ENCODE assay signal across 12 mouse cellular contexts in genomic region chr2:93289161-93289560, GRCm38 (mm10). TPM values are rescaled to one million over a fixed set of nuclear protein-coding genes. Genes with fewer than 3 reads are reported as not detected.
DNase-seq lines count a peak whose midpoint lies in the region; ATAC-seq and TF ChIP-seq lines count a peak whose summit lies in the region.
"Had no signal": no experiment of that assay in that cellular context is flagged by ENCODE, and none has a peak within 500 bp of the region (broad histone marks: within the 10 kb centered on the region; RNA-seq: fewer than 3 reads in every experiment).

No protein-coding gene starts in this region.

- TF ChIP-seq POLR2A in lung, adult 2 months (IDR thresholded peaks at IDR 0.05; ENCODE audit: borderline replicate concordance, extremely low read depth, low read depth, low read length): no peak

- peaks cover 55% of the 10 kb centered on the region for H3K4me1 ChIP-seq in forebrain, embryonic 11.5 days (replicated peaks; ENCODE audit: control insufficient read depth, insufficient read depth, low read length)
- H3K4me1 ChIP-seq in forebrain, embryonic 16.5 days (replicated peaks; ENCODE audit: control insufficient read depth, insufficient read depth, low read length): peaks cover 51% of the 10 kb centered on the region
- 0 out of 2 replicates have a peak, but pooled peaks cover 4% of the 10 kb centered on the region for H3K4me1 ChIP-seq in lung, adult 2 months (ENCODE audit: control insufficient read depth, insufficient read depth, low read length)
- H3K4me1 ChIP-seq in kidney, embryonic 14.5 days (ENCODE audit: control insufficient read depth, insufficient read depth, low read length): peaks cover 59% of the 10 kb centered on the region
- peaks cover 74% of the 10 kb centered on the region for H3K4me1 ChIP-seq in midbrain, embryonic 15.5 days

- no peak overlapping the region for H3K9ac ChIP-seq in forebrain, embryonic 11.5 days (ENCODE audit: low read length)
- H3K9ac ChIP-seq in forebrain, embryonic 16.5 days (replicated peaks; ENCODE audit: low read depth, low read length): no peak overlapping the region
- no peak overlapping the region for H3K9ac ChIP-seq in kidney, embryonic 14.5 days (ENCODE audit: low read depth, low read length)
- H3K9ac ChIP-seq in midbrain, embryonic 15.5 days: no peak overlapping the region
- H3K9ac ChIP-seq: liver, embryonic 13.5 days had no signal

- H3K27me3 ChIP-seq in forebrain, embryonic 11.5 days (ENCODE audit: control insufficient read depth, insufficient read depth, low read length): no peaks in the 10 kb centered on the region
- no peaks in the 10 kb centered on the region for H3K27me3 ChIP-seq in forebrain, embryonic 16.5 days (replicated peaks; ENCODE audit: control insufficient read depth, insufficient read depth, low read length)
- H3K27me3 ChIP-seq in kidney, embryonic 14.5 days (ENCODE audit: control insufficient read depth, insufficient read depth, low read length): no peaks in the 10 kb centered on the region
- no peaks in the 10 kb centered on the region for H3K27me3 ChIP-seq in midbrain, embryonic 15.5 days (replicated peaks)
- H3K27me3 ChIP-seq: liver, embryonic 13.5 days had no signal

- H3K4me3 ChIP-seq in forebrain, embryonic 11.5 days (ENCODE audit: low read depth, low read length): no peak overlapping the region
- no peak overlapping the region for H3K4me3 ChIP-seq in forebrain, embryonic 16.5 days (replicated peaks; ENCODE audit: low read length)
- no peak overlapping the region for H3K4me3 ChIP-seq in lung, adult 2 months (replicated peaks; ENCODE audit: extremely low read depth, low read depth, low read length)
- no peak overlapping the region for H3K4me3 ChIP-seq in kidney, embryonic 14.5 days (ENCODE audit: low read length)
- H3K4me3 ChIP-seq in midbrain, embryonic 15.5 days: no peak overlapping the region
- H3K4me3 ChIP-seq: liver, embryonic 13.5 days had no signal

- no peak for TF ChIP-seq CTCF in lung, adult 2 months (IDR thresholded peaks at IDR 0.05; ENCODE audit: insufficient read depth, low read length)

- H3K27ac ChIP-seq in forebrain, embryonic 11.5 days (ENCODE audit: low read depth, low read length): 0 out of 2 replicates have a peak overlapping the region, but pooled peaks have one; percentile 18
- no peak overlapping the region for H3K27ac ChIP-seq in forebrain, embryonic 16.5 days (ENCODE audit: low read length)
- 0 out of 2 replicates have a peak overlapping the region, but pooled peaks have one; percentile 14 for H3K27ac ChIP-seq in kidney, embryonic 14.5 days (ENCODE audit: low read depth, low read length)
- peak overlapping the region; percentile 92; the same call in 1 of the 2 replicates for H3K27ac ChIP-seq in midbrain, embryonic 15.5 days
- H3K27ac ChIP-seq: liver, embryonic 13.5 days had no signal

- ATAC-seq in forebrain, embryonic 11.5 days (replicated peaks; ENCODE audit: low FRiP score): no peak
- ATAC-seq in forebrain, embryonic 16.5 days: no peak
- no peak for ATAC-seq in kidney, embryonic 14.5 days (ENCODE audit: low FRiP score, low TSS enrichment)
- ATAC-seq in midbrain, embryonic 15.5 days (replicated peaks): no peak
- no peak for ATAC-seq in megakaryocyte, adult 5-6 weeks (ENCODE audit: poor library complexity, severe bottlenecking)

- peaks cover 4% of the 10 kb centered on the region; the same call in 1 of the 2 replicates for H3K36me3 ChIP-seq in forebrain, embryonic 11.5 days (ENCODE audit: control insufficient read depth, insufficient read depth, low read length)
- H3K36me3 ChIP-seq in forebrain, embryonic 16.5 days (ENCODE audit: control insufficient read depth, insufficient read depth): no peaks in the 10 kb centered on the region
- no peaks in the 10 kb centered on the region for H3K36me3 ChIP-seq in kidney, embryonic 14.5 days (ENCODE audit: control insufficient read depth, insufficient read depth, low read length)
- no peaks in the 10 kb centered on the region for H3K36me3 ChIP-seq in midbrain, embryonic 15.5 days (replicated peaks)
- H3K36me3 ChIP-seq: liver, embryonic 13.5 days had no signal

- 86% methylated on average over 10 of the region's 10 CpGs for WGBS in forebrain, embryonic 11.5 days
- 68% methylated on average over 10 of the region's 10 CpGs for WGBS in forebrain, embryonic 16.5 days
- 51% methylated on average over 10 of the region's 10 CpGs for WGBS in lung, adult 2 months
- 72% methylated on average over 10 of the region's 10 CpGs for WGBS in kidney, embryonic 14.5 days
- WGBS in midbrain, embryonic 15.5 days: 64% methylated on average over 10 of the region's 10 CpGs

- H3K9me3 ChIP-seq in forebrain, embryonic 11.5 days (ENCODE audit: control insufficient read depth, low read length): no peaks in the 10 kb centered on the region; the same call in 1 of the 2 replicates
- no peaks in the 10 kb centered on the region for H3K9me3 ChIP-seq in forebrain, embryonic 16.5 days (ENCODE audit: control insufficient read depth, low read length)
- no peaks in the 10 kb centered on the region; the same call in 1 of the 2 replicates for H3K9me3 ChIP-seq in kidney, embryonic 14.5 days (ENCODE audit: control insufficient read depth, low read length)
- H3K9me3 ChIP-seq in midbrain, embryonic 15.5 days: no peaks in the 10 kb centered on the region
- H3K9me3 ChIP-seq: liver, embryonic 13.5 days had no signal

- no peak for DNase-seq in forebrain, embryonic 11.5 days (ENCODE audit: low spot score)
- peak; percentile 32 to 50 for DNase-seq in lung, adult 18-20 months
- no peak for DNase-seq in lung, adult 2 months
- DNase-seq in cerebellum, postnatal 36 days: no peak
- DNase-seq: cerebellum, adult 9-10 months; gastrocnemius, postnatal 14 days; liver, embryonic 13.5 days; thymus, postnatal 4 days had no signal

- no peak overlapping the region for H3K4me2 ChIP-seq in forebrain, embryonic 11.5 days (ENCODE audit: low read depth, low read length, severe bottlenecking)
- H3K4me2 ChIP-seq in forebrain, embryonic 16.5 days (ENCODE audit: low read length): no peak overlapping the region
- H3K4me2 ChIP-seq in kidney, embryonic 14.5 days (replicated peaks; ENCODE audit: low read depth, low read length): no peak overlapping the region
- H3K4me2 ChIP-seq in midbrain, embryonic 15.5 days: no peak overlapping the region
- H3K4me2 ChIP-seq: liver, embryonic 13.5 days had no signal

RNA-seq across cellular contexts. Expression of gene Tspan18, which starts 45.1 kb away (rescaled TPM):
- 54.1 and 56.4 TPM in 2 replicates for polyA plus RNA-seq in forebrain, embryonic 11.5 days (2014; fragmentation: Nextera tagmentation; extraction: Ambion mirVana)
- 14.8 and 17.0 TPM in 2 replicates for polyA plus RNA-seq in forebrain, embryonic 16.5 days (2015; fragmentation: Nextera tagmentation; extraction: Ambion mirVana)
- 158 and 172 TPM in 2 replicates for polyA plus RNA-seq in lung, adult 2 months (2012; rRNA removed)
- 40.8 and 49.2 TPM in 2 replicates for polyA plus RNA-seq in kidney, embryonic 14.5 days (2014; fragmentation: Nextera tagmentation; extraction: Ambion mirVana)
- polyA plus RNA-seq in midbrain, embryonic 15.5 days (2015; fragmentation: Nextera tagmentation; extraction: Ambion mirVana): 20.1 and 22.6 TPM in 2 replicates
- total RNA-seq in megakaryocyte, adult 5-6 weeks (2015): 0.20 TPM in 1 of 2 replicates, not detected in the other
- total RNA-seq in megakaryocyte, adult 5-6 weeks (2017): 0.12 TPM in 1 of 2 replicates, not detected in the other

Comparison
In these comparisons a context has a peak if more than half of its experiments do, and no peak if none do; other contexts are left out.
1. DNase-seq: peak in lung, adult 18-20 months (2 of 2); none in forebrain, embryonic 11.5 days (single experiment), lung, adult 2 months (single experiment) and cerebellum, postnatal 36 days (0 of 2).